Mouse (Mus musculus) cerebellum, postnatal 36 days (tissue): ENCODE results near the gene Stpg1.

Experiments used
- DNase-seq, 2 experiments: peaks; one replicate each; pipeline ENCODE4 v3.0.0; 2021 to 2022; ENCODE audit warnings: mixed read lengths in 2 of 2

The Stpg1 gene

DNA sequence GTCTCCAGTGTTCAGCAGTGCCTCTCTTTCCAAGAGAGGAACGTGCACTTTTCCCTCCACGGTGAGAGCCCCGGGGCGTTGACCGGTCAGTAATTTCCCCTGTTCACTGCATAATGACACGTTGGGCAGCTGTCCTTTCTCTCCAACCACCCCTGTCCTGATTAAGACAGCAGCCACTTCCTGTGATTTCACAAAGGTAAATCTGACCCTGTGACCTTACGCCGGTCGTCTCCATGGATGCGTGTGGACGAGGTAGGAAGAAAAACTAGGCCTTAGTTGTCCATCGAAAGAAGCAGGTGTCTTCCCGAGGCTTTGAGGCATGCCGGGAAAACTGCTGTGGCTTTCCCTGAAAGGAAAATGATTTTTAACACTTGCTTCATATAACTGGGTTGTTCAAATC, 20.3 kb downstream of the Stpg1 start:
- DNase-seq = no peak

DNA sequence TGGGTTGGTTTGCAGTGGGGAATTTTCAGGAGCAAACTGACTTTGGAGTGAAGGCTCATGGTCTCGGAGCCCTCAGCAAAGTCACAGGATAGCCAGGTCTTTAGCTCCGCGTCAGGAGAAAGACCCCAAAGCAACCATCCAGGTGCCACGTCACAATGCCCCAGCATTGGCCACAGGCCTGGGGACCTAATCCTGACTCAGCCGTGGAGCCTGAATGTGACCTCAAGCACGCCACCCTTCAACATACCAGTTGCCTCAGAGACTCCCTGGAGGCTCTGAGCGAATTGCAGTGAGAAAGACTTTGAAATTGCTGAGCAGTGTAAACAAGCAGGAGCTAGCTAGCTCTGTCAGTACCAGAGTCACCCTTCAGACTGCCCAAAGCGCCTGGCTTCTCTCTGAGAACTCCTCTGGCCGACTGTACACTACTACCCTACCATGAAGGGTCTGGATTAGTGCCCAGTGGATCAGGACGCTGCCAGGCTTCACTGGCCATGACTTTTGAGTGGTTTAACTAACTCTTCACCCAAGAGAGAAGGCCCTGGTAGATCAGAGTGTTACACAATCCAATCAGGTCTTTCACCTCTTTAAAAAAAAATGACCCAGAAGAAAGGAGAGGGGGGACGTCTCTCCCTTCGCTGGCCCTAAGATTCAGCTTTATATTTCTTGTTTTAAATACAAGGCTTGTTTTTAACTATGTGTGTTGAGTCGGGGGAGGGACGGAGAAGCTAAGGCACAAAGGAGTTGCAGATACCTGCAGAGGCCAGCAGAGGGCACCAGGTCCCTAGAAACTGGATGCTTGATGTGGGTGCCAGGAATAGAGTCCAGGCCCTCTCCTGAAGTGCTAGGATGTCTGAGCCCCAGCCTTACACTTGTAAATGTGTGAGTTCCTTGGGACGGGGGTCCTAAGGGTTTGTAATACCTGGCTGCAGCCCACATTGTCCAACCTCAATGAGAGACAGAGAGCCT, 22.0 kb downstream of the Stpg1 start:
- DNase-seq = peak; percentile 35 to 46

DNA sequence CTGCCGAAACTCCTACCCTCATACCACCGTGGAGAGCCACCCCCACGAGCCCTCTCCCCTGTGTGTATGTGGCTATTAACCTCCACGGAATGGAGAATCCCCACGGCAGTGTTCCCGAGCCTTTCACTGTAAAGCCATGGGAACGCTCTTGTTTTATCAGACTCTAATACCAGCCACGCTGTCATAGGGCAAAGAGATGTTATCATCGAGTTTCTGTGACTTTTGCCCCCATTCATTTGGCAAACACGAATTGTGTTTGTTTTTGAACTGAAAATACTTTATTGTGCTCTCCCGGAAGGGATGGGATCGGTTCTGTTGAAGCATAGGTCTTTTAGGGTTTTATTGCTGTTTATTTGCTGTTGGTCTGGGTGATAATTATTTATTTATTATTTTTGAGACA, 23.5 kb downstream of the Stpg1 start:
- no peak for DNase-seq

DNA sequence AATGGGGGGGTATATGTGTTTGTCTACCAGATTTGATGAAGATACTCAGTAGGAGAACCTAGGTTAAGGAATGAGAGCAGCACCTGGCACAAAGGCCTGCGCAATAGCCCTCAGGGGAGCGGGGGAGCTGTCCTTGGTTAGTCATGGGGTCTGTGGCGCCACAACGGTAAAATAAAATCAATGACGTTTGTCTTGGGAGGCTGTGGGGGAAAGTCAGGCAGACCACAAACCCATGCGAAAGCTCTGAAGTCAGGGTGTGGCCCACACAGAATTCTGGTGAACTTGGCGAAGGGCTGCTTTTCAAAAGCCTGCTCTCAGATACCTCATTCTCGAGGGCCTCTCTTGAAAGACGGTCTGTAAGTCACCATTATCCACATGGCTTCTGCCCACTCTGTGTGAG, 25.8 kb downstream of the Stpg1 start:
- no peak for DNase-seq

DNA sequence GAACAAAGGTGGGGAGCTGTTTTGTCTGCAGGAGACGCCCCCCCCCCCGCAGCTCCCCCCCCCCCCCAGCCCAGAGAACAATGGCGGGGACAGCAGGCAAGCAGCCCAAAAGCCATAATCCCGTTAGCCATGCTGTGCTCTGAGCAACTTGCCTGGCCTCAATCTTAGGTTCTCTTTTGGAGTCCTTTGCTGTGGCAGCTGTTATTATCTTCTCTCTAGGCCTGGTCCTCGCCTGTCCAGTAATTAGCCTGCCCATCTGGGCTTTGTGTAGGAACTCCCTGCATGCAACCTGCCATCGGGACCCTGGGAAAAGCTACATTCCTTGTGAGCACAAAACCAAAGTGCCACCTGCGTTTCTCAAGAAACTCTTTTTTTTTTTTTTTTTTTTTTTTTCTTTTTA, 29.3 kb downstream of the Stpg1 start:
- no peak for DNase-seq

DNA sequence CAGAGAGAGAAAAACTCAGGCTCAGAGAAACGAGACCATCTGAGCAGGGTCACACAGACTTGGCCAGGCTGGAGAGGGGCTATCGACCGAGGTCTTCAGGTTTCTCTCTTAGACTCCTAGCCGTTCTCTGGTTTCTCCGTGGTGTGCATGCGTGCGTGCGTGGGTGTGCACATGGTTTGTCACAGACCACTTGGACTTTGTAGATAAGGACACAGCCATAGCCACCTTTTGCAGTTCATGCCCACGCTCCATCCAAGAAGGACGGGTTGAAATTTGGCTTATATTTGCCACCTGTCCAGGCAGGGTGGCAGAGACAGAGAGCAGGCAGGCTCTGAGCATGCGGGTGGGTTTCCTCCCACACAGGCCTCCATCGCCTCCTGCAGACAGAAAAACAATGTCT, 30.5 kb downstream of the Stpg1 start:
- DNase-seq = no peak

DNA sequence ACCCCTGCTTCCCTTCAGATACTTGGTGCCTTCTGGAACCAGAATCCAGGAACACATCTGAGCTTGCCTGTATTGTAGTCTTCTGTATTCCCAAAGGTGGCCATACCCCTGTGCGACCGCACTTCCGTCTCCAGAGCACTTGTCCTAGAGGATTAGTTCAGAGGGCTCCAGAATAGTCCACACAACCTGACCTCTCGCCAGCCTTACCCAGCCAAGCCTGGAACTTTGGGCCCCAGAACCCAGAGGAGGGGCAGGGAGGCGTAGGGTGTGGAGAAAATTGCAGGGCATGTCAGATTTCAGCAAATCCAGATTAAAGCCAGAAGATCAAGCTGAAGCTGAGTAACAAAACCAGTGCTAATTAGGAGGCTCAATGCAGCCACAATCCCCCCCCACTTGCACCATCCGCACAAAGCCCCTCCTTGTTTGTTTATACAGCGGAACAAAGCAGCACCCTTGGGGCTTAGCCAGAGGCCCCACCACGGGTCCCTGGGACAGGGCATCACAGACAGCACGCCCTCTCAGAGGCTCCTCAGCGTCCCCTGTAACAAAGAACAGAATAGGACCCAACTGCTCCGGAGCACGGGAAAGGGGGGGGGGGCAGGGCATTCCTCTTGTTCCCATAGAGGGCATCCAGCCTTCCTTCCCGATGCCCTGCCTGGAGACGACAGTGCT, 31.6 kb downstream of the Stpg1 start:
- DNase-seq = no peak

DNA sequence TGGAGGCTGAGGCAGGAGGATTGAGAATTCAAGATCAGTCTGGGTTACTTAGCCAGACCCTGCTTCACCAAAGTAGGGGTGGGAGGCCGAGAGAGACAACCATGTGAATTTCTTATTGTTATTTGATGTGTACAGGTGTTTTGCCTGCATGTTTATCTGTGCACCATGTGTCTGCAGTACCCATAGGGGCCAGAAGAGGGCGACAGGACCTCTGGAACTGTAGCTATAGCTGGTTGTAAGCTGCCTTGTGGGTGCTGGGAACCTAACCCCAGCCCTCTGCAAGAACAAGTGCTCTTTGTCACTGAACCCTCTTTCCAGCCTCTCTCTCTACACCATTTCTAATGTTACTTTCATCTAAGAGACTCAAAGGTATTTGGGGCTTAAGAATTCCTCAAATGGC, 35.7 kb downstream of the Stpg1 start:
- no peak for DNase-seq

DNA sequence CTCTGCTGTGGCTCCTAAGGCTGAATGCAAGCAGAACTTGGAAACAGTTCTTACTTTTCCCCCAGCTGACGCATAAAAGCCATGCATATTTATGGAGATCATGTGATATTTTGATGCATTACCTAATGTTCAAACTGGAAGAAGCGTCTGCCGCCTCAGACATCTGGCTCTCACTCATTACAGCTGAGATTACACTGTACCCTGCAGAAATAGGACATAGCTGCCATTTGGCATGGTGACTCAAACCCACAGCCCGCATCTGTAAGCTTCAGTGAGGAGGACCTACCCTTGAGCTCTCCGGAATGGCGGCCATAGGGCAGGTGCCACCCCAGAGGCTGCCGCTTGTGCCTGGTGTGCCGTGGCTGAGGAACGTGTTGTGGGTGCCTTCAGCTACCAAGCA, 36.6 kb downstream of the Stpg1 start:
- DNase-seq = no peak

DNA sequence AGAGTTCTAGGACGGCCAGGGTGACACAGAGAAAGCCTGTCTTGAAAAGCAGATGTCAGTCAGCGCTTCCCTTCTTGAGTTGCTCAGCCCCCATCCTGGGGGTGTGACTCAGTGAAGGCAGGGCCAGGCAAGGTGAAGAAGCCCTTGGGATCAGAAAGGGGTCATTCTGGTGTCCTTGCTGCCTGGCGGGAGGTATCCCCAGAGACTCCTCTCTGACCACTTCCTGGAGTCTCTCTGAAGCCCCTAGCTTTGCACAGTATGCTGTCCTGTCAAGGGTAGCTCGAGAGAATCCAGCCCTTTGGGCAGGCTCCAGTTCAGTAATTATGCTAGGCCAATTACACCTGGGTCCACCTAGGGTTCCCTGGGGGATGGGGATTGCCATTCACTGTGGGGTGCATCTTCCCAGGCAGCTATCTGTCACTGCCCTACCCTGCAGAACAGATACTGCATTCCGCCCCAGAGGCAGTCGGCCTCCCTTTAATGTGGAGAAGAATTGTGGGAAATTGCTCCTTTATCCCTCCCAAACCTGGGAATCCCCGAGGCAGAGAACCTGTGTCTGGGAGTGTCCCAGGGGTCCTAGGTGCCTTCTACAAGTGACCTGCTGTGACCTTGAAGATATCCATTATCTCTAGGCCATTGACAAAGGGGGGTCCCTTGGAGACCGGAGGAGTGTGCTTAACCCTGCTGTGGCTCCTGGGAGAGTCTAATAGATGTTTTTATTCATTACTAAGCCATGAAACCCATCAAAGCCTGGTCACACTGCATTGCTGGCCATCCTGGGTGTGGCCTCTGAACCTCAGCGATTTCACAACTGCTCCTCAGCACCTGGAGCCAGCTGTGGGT, 37.4 kb downstream of the Stpg1 start:
- DNase-seq = no peak

DNA sequence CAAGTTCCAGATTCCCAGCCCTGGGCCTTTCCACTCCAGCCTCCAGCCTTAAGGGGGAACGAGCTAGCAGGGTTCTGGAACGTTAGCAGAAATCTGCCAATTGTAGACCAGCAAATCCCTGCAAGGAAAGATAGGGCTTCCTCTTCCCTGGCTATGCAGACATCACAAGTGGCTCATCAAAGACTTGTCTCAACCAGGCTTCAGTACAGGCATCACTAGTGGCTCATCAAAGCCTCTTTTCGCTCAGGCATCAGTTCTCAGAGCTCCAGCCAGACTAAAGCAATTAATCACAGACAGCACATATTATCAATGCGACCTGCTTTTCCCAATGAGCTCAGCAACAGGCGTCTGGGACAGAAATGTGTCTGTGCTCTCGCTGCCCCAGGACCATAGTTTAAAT, 38.4 kb downstream of the Stpg1 start:
- DNase-seq = no peak

DNA sequence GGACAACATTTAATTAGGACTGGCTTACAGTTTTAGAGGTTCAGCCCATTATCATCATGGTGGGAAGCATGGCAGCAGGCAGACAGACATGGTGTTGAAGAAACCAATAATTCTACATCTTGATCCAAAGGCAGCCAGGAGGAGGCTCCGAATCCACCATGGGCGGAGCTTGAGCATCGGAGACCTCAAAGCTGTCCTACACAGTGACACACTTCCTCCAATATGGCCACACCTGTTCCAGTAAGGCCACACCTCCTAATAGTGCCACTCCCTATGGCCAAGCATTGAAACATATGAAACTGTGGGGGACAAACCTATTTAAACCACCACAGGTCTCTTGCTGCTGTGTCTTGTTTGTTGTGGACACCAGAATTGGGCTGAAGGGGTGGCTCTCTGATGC, 40.4 kb downstream of the Stpg1 start:
- DNase-seq = no peak

DNA sequence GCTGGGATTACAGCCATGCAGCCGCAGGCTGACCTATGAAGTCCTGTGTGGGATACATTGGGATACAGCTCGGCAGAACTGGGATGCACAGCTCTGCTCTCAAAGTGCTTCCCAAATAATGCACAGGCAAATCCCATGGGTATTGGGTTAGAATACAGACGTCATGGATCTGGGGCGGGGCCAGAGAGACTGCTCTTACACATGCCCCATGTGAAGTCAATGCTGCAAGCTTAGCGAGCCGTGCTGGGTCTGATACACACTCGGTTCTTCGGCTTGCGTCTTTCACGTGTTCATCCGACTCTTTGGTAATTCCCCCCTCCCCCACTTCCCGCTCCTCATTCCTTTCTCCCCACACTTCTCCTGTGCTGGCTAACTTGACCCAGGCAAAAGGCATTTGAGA, 44.5 kb downstream of the Stpg1 start:
- DNase-seq = no peak

DNA sequence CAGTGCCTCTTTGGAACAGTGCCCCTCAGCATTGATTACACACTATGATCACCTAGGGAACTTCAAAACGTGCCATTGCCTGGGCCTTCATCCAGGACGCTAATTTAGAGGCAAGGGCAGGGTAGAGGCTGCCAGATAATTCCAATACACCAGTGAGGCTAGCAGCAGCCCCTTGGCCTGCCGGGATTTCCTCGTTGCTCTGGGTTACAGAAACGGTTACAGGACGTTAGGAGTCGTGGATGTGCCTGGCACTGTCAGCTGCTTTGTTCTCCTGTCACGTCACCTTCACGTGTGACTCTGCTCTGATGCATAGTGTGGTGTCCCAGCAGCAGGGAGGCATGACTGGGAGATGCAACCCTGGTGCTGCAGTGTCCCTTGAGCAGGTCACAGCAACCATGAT, 45.5 kb downstream of the Stpg1 start:
- no peak for DNase-seq

DNA sequence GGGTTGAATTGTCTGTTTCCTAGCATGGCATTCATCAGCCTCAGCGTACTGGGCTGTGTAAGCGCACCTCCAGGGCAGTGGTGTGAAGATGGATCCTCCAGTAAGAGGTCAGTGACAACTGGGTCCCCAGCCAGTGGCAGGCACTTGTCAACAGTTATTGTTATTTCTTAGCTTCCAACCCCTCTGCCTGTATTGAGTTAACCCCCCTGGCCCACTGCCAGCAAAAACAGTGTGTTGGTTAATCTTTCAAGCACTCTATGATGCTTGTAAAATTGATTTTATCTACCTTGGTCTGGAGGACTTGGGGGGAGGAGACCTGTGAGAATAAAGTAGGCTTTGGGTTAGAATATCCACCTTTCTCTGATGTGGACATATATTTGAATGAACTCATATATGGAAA, 49.7 kb downstream of the Stpg1 start:
- DNase-seq = no peak

DNA sequence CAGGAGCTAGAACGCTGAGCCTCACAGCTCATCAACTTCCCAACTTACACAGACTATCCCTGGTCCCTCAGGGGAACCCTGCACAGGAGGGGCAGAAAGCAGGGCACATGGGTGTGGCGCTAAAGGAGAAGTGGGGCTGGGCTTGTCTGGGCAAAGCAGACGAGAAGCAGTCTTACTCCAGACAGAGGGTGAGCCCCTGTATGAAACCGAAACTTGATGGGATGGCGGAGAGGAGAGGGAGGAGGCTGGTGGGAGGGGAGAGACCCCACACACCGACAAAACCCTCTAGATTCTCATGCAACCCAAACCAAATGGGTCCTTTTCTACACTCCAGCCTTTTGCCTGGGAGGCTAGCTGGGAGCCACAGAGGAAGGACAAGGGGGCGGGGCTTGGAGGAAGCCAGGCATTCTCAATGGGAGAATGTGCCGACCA, 50.5 kb downstream of the Stpg1 start:
- no peak for DNase-seq

DNA sequence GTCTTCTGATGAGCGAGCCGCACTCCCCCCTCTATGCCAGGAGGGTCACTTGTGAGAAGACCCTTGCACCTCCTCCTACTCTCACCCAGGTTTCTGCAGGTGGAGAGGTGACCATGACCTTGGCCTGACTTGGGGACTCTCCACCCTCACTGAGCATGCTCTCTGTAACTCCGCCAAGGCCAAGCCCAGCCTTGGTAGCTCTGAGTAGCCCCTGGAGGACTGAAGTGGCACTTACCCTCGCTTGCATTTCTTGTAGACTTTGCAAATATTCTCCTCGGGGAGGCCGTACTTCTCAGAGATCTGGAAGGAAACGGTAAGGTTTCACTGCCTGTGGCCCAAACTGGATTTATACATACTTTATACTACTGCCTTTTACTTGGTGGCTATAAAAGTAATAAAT, 51.4 kb downstream of the Stpg1 start:
- DNase-seq = no peak

DNA sequence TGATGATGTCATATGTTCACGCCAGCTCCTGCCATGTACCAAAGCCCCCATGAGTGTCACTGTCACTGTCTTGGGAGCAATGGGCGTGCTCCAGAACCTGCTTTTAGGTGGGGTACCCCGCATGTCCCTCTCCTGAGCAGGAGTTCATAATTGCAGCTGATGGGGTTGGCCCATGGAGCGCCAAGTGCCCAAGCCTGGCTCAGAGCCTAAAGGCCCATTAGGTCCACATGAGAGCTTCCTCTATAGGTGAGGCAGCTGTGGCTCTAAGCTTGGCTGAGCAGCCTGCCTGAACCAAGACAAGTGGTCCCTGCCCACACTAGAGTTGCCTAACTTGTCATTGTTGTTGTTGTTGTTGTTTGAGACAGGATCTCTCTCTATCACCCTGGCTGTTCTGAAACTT, 52.2 kb downstream of the Stpg1 start:
- no peak for DNase-seq

DNA sequence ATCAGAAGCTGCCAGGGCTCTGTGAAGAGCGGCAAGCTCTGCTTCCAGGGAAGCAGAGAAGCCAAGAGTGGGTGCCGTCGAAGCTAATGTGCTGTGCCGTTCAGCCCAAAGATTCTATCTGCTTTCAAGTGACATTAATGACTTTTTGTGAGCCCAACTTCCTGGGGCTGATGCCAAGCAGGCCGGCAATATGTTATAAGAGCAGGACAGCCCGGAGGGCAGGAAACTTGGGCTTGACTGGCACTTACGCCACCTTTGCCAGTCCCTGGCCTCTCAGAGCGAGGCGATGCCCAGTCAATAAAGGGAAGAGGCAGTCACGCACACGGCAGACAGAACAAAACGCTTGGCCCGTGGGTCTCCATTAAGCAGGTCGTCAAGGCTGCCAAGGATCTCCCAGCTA, 53.0 kb downstream of the Stpg1 start:
- DNase-seq = no peak

DNA sequence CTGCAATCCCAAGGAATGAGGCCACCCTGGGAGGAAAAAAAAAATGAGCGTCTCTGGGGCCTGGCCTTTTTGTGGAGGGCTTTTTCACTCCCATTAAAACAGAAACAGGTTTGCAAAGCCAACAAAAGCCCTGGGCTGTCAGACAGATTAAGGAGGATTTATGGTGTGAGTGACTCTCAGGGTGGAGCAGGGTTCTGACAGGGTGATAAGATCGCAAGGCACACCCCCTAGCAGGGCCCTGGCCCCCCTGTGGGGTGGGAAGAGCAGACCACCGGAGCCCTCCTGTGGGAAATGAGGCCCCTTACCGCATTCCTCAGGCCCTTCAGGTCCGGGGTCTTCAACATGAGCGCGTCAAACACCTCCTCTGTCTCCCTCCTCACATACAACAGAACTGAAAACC, 53.5 kb downstream of the Stpg1 start:
- no peak for DNase-seq

DNA sequence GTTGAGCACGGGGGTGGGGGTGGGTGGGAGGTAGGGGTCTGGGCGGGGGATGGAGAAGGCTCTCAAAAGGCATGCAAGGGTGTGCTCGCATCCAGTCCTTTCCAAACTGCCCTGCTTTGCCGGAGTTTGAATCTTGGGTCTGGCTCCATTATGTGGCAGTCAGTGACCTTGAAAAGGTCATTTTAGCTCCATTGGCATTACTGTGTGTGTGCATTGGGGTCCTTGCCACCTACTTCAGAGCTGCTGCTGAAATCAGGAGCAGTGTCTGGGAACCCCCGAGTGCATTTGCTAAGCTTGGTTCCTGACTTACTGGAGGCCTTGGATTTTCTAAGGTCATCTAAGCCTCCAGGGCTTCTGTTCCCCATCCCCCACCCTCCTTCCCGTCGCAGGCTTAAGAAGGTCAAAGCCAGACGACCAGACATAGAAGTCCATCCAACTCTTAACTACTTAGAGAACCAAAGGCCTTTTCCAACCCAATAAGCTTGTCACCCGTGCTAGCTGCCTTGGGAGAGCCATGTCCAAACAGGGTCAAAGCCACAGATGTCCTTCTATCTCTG, 54.0 kb downstream of the Stpg1 start:
- no peak for DNase-seq

DNA sequence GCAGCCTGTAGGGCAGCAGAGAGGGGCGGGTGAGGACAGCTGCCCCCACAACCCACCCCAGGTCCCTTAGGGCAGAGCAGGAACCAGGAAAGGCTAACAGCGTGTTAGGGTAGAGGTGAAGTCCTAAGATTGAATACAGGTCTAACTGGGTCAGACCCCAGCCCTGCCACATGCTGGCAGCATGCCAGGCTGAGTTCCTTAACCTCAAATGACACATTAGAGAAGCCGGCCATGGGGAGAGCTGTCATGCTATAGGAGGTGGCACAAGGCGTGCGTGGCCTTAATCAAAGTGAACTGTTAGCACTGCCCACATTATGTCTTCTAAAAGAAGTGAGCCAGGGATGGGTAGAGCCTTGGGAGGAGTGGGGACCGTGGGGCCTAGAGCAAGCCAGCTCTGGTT, 54.7 kb downstream of the Stpg1 start:
- DNase-seq = no peak

DNA sequence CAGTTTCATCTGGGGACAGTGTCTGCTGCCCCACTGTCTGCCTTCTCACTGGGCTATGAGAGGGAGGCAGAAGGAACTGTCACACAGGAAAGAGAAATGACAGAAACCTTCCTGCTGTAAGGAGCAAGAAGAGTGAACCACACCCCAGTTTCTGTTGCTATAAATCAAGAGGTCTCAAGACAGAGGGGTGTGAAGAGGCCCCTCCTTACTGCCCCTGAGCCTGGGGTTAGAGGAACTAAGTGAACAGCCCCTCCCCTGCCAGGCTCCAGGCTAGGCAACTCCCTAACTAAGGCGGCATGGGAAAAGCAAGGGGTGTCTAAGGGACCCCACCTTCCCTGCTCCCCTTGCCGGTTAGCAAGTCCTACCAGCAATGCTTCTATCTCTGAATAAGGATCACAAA, 69.2 kb downstream of the Stpg1 start:
- DNase-seq = no peak
